Mouse (Mus musculus) gastrocnemius, postnatal 36 days (tissue): ENCODE results near the gene Slc9a9. TPM values are rescaled to one million over a fixed set of nuclear protein-coding genes. Genes with fewer than 3 reads are reported as not detected.

Experiments used
- DNase-seq, 2 experiments: peaks; one replicate each; pipeline ENCODE4 v3.0.0; 2022
- intact Hi-C: fragments of 180-260 bp; cut with DNase I; formaldehyde crosslinking; loops from one replicate; pipeline ENCODE4 v1.15.1; 2025
- total RNA-seq, 2 experiments: library from RNA; stranded (reverse); gene quantifications; 2 replicates each; pipeline ENCODE4 v1.2.3; 2021

The Slc9a9 gene
- total RNA-seq, 2 experiments from 2014 or later = 2.7 to 2.9 TPM

DNA sequence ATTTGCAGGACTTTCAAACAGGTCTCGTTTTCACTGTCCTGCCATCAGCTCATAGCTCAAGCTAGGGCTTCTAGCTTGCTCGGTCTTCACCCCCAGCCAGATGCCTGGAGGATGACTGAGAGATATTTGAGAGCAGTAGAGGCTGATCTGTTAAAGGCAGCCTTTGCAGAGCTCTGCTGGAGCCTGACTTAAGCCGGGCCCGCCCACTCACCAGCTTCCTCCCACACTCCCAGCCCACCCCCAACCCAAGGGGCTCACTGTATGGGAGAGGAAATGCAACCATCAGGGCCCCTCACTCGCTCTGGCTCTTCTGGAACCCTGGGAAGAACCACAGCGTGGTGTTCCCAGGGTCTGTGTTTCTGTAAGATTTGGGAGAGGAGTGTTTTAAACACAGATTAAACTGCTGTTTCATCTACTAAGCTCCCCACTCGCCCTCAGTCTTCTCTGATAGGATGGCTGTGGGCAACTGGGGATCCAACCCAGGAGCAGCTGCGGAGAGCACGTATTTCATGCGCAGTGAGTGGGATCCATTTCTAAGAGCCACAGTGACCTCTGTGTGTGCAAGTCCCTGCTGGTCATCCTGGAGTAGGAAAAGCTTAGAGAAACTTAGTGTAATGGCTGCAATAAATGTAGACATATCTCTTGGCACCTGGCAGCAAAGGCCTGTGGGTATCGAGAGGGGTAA is 451.6 kb downstream of the Slc9a9 start:
- DNase-seq = no peak
- intact Hi-C loops = no loop called here

GRCm38 (mm10) chr9:95125683-95126082 is 456.0 kb downstream of the Slc9a9 start:
- intact Hi-C loops = no loop called here
- DNase-seq = no peak

DNA sequence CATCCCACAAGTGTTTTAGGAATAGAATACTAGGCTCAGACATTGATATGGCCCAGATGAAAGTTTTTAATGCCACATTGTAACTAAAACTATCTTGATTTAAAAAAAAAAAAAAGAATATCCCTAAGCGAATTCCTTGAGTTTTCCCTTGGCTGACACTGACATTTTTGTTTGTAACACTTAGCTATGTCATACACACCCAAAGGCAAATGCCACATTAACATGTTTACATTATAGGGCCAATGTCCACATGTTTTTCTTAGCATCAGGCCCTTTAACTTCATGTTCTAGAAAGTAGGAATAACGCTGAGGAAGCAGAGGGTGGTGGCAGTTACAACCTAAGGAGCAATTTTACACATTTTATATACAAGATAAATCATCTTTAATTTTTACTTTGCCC is 458.1 kb downstream of the Slc9a9 start:
- intact Hi-C loops = no loop called here
- no peak for DNase-seq

- intact Hi-C loops = no loop called here
- DNase-seq = no peak
Observed at GRCm38 (mm10) chr9:95149206-95149729, 479.6 kb downstream of the Slc9a9 start.

- no peak for DNase-seq
- intact Hi-C loops = no loop called here
Observed at GRCm38 (mm10) chr9:95150096-95150495, 480.4 kb downstream of the Slc9a9 start.

DNA sequence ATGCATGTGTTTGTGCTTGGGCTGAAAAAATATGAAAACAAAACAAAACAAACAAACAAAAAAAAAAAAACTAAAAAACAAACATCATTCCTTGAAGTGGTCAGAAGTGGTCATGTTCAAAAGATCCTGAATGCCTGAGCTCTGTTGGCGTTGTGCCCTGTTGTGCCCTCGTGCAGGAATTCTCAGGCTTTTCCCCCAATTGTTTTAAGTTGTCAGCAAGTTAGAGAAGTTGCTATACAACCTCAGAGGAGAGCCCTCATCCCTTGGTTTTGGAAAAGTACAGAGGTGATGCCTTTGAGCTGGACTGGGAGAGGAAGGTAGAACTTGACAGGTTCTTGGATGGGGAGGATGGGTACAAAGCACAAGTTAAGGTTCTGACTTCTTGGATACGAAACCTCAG is 480.9 kb downstream of the Slc9a9 start:
- DNase-seq = no peak
- intact Hi-C loops = no loop called here

GRCm38 (mm10) chr9:95150998-95151397 is 481.3 kb downstream of the Slc9a9 start:
- intact Hi-C loops = no loop called here

GRCm38 (mm10) chr9:95151746-95152145 is 482.0 kb downstream of the Slc9a9 start:
- intact Hi-C loops = no loop called here
- no peak for DNase-seq

More at GRCm38 (mm10) chr9:95150998-95151397, 481.3 kb downstream of the Slc9a9 start:
- no peak for DNase-seq

GRCm38 (mm10) chr9:95153966-95154365 is 484.3 kb downstream of the Slc9a9 start:
- no peak for DNase-seq
- intact Hi-C loops = no loop called here

GRCm38 (mm10) chr9:95157948-95158347 is 488.2 kb downstream of the Slc9a9 start:
- intact Hi-C loops = no loop called here
- no peak for DNase-seq

DNA sequence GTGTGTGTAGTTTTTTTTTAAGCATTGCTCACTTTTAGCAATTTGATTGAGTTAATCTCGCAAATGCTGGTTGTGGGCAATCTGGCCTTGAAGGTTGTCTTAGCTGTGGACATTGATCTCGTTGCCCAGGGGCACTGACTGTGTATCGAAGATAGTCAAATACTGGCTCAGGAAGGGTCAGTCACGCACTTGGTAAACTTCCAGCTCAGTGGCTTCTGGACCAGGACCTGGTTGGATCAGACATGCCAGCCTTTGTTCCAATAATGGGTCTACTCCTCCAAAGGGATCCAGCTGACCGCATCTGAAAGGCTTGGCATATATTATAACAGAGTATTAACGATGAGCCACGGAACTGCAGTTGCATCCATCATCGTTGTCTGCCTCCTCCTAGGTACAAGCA is 489.2 kb downstream of the Slc9a9 start:
- DNase-seq = no peak
- intact Hi-C loops = no loop called here

- intact Hi-C loops = no loop called here
- DNase-seq = no peak
Observed at GRCm38 (mm10) chr9:95160575-95161300, 491.0 kb downstream of the Slc9a9 start.

- DNase-seq = no peak
- intact Hi-C loops = no loop called here
Observed at GRCm38 (mm10) chr9:95161699-95162098, 492.0 kb downstream of the Slc9a9 start.

DNA sequence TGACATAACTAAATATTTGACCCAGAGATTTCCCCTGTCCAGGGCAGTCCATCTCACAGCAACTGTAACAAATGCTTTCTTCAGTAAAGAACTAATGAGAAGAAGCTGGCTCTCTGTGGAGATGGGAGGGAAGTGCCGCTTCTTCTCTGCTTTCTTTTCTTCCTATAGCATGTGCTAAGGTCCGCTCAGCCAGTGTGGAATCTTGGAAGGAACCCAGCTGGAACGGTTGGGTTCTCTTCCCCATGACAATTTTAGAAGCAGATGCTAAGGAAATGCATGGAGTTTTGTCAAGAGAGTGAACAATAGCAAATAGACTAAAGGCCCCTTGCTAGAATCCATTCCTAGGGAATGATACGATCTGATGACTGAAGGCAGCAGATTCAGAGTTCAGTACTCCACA is 496.5 kb downstream of the Slc9a9 start:
- intact Hi-C loops = no loop called here
- no peak for DNase-seq

DNA sequence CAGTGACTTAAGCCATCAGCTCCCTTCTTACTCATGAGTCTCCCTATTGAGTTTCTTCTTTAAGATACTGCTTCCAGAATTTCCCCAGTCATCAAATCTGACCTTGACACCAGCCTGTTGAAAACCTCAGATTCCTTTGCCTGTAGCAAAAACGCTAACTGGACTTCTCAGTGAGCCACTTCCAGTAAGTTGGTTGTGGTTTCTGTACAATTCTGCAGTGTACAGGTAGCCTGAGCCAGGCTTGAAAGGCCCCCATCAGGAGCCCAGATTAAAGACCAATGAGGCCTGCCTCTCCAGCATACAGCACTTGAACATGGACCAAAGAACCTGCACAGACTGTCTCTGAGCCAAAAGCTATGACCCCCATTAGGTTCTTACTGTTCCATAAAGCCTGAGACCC is 498.1 kb downstream of the Slc9a9 start:
- DNase-seq = no peak
- intact Hi-C loops = no loop called here

DNA sequence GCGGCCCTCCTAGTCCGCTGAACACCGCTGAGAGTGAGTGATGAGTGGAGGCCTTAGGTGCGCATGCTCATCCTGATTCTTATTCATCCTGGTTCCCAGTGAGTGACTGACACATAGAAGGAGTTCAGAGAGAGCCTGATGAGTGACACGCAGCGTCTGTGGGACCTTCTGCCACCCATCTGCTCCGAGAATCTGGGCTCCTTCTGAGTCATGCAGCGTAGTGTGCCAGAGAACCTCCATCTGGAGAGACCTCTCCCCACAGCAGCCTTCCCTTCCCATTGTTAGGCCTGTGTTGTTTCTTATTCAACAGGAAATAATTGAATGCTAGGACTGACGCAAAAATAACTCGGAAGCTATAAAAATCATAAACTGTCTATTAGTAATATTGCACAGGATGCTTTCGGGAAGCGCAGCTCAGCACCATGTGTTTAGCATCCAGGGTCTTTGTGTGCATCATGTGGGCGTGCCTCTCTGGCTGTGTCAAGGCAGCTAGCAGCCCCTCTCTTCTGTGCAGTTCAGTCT is 498.8 kb downstream of the Slc9a9 start:
- intact Hi-C loops = no loop called here
- DNase-seq = no peak

DNA sequence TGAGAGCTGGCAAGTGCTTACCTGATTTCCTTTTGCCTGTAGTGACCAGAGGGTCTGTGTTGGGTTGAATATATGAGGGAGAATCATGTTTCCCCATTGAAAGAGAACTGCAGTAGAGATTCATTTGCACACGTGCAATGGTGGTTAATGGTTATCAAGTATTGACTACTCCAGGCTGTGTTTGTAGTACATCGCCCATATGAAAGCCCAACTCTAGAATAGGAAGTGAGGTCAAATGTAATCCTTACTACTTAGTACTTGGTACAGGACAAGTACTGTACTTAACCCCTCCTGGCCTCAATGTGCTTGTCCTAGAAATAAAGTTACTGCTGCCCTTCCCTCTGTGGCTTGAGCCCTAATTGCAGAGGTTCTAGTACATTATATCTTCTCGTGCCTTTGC is 508.5 kb downstream of the Slc9a9 start:
- intact Hi-C loops = no loop called here
- no peak for DNase-seq

- intact Hi-C loops = loop anchor here (5.0 kb wide), 1 partner anchor 227 kb away; the partner anchor contains the start of gene Chst2
- DNase-seq = no peak
Observed at GRCm38 (mm10) chr9:95180005-95180404, 510.3 kb downstream of the Slc9a9 start.

- intact Hi-C loops = loop anchor here (5.0 kb wide), 1 partner anchor 227 kb away; the partner anchor contains the start of gene Chst2
- DNase-seq = no peak
Observed at GRCm38 (mm10) chr9:95180569-95180968, 510.9 kb downstream of the Slc9a9 start.

DNA sequence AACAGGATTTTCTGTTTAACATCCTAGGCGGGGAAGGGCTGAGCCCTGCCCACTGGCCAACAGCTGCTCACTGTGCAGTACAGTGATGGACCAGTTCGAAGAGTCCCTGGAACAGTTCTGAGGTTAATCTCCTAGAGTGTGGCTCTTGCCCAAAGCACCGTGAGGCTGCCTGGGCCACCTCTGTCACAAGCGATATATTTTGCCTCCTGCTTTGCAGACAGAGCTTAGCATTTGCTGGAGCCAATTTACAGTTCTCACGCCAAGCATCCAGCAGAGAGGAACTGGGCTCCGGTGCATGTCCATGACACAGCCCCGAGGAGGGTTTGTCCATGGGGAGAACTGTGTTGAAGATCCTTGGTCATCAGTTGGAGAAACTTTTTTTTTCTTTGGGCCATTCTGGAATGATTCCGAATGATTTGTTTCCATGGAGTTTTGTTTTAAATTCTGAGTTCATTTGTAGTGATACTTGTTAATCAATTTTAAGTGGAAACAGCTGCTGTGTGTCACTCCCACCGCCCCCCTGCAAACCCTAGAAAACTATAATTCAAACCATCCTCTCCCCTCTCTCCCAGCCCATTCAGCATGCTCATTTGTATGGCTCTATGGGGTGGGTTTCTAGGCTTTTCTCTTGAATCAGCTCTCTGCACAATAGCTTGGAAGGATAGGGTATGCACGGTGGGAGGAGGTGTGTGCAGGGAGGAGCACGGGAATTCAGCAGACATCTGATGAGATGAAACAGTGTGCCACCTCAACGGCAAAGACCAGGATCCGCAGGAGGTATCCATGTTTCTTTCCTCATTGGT is 511.7 kb downstream of the Slc9a9 start:
- no peak for DNase-seq
- intact Hi-C loops = loop anchor here (5.0 kb wide), 1 partner anchor 226 kb away; the partner anchor contains the start of gene Chst2

GRCm38 (mm10) chr9:95182272-95182671 is 512.6 kb downstream of the Slc9a9 start:
- intact Hi-C loops = loop anchor here (5.0 kb wide), 1 partner anchor 225 kb away; the partner anchor contains the start of gene Chst2
- no peak for DNase-seq
